Mouse (Mus musculus): ENCODE measurements around the gene Gm10837. TPM values are rescaled to one million over a fixed set of nuclear protein-coding genes. Genes with fewer than 3 reads are reported as not detected.

Gm10837 gene
- polyA plus RNA-seq (2015; fragmentation: Nextera tagmentation; extraction: Ambion mirVana): not detected in 2 replicates

GRCm38 (mm10) chr14:122490441-122491328, at the start of gene Gm10837:
TSS of gene Gm10837 (plus strand) at chr14:122490586.
- 3% methylated on average over 51 of the region's 51 CpGs for WGBS
- no peaks in the 10 kb centered on the region for H3K9me3 ChIP-seq (ENCODE audit: control insufficient read depth, low read length)
- peak; percentile 56; the same call in 1 of the 2 replicates for ATAC-seq (ENCODE audit: low FRiP score, low TSS enrichment)
- DNase-seq (ENCODE audit: low spot score): no peak
- no peak within 1 kb of the TSS for H3K9ac ChIP-seq (ENCODE audit: low read length)
- H3K4me2 ChIP-seq (replicated peaks; ENCODE audit: low read depth): peak within 1 kb of the TSS; percentile 21
- no peak within 1 kb of the TSS for H3K27ac ChIP-seq (replicated peaks)
- 0 out of 2 replicates have a peak within 1 kb of the TSS, but pooled peaks have one; percentile 18 for H3K4me3 ChIP-seq (ENCODE audit: low read depth, low read length)
- peaks cover 6% of the 10 kb centered on the region; the same call in 1 of the 2 replicates for H3K27me3 ChIP-seq (ENCODE audit: control insufficient read depth, insufficient read depth, low read length)
- H3K4me1 ChIP-seq (replicated peaks; ENCODE audit: control insufficient read depth, insufficient read depth): no peaks in the 10 kb centered on the region
- no peaks in the 10 kb centered on the region for H3K36me3 ChIP-seq (ENCODE audit: control insufficient read depth, insufficient read depth, low read length)
- no peak for TF ChIP-seq EP300 (optimal IDR thresholded peaks at IDR 0.05)
- no peak for TF ChIP-seq CTCF (IDR thresholded peaks at IDR 0.05; ENCODE audit: low read depth)

GRCm38 (mm10) chr14:122449601-122450495, 40.5 kb upstream of the Gm10837 start:
- no peaks in the 10 kb centered on the region for H3K4me1 ChIP-seq (replicated peaks; ENCODE audit: control insufficient read depth, insufficient read depth)
- ATAC-seq (ENCODE audit: low FRiP score, low TSS enrichment): no peak
- H3K4me2 ChIP-seq (replicated peaks; ENCODE audit: low read depth): peak overlapping the region; percentile 55; the same call in 1 of the 2 replicates
- H3K9ac ChIP-seq (ENCODE audit: low read length): no peak overlapping the region
- 9% methylated on average over 29 of the region's 29 CpGs for WGBS
- H3K4me3 ChIP-seq (ENCODE audit: low read depth, low read length): peak overlapping the region; percentile 33; the same call in 1 of the 2 replicates
- H3K27me3 ChIP-seq (ENCODE audit: control insufficient read depth, insufficient read depth, low read length): peaks cover 17% of the 10 kb centered on the region; the same call in 1 of the 2 replicates
- no peaks in the 10 kb centered on the region for H3K9me3 ChIP-seq (ENCODE audit: control insufficient read depth, low read length)
- TF ChIP-seq CTCF (IDR thresholded peaks at IDR 0.05; ENCODE audit: low read depth): no peak
- H3K36me3 ChIP-seq (ENCODE audit: control insufficient read depth, insufficient read depth, low read length): no peaks in the 10 kb centered on the region
- DNase-seq (ENCODE audit: low spot score): no peak
- H3K27ac ChIP-seq (replicated peaks): no peak overlapping the region

- H3K27ac ChIP-seq (replicated peaks): no peak within 1 kb of the TSS
- H3K4me2 ChIP-seq (replicated peaks; ENCODE audit: low read depth): peak within 1 kb of the TSS; percentile 55
- DNase-seq (ENCODE audit: low spot score) (peak; percentile 38), ATAC-seq (ENCODE audit: low FRiP score, low TSS enrichment) (peak; percentile 53; the same call in 1 of the 2 replicates)
- WGBS: under 1% methylated on average over 55 of the region's 59 CpGs
- no peak within 1 kb of the TSS for H3K9ac ChIP-seq (ENCODE audit: low read length)
- H3K4me1 ChIP-seq (replicated peaks; ENCODE audit: control insufficient read depth, insufficient read depth): no peaks in the 10 kb centered on the region
- H3K27me3 ChIP-seq (ENCODE audit: control insufficient read depth, insufficient read depth, low read length): peaks cover 17% of the 10 kb centered on the region; the same call in 1 of the 2 replicates
- TF ChIP-seq CTCF (IDR thresholded peaks at IDR 0.05; ENCODE audit: low read depth) (no peak), EP300 (optimal IDR thresholded peaks at IDR 0.05) (no peak)
- no peaks in the 10 kb centered on the region for H3K9me3 ChIP-seq (ENCODE audit: control insufficient read depth, low read length)
- H3K4me3 ChIP-seq (ENCODE audit: low read depth, low read length): peak within 1 kb of the TSS; percentile 33
- H3K36me3 ChIP-seq (ENCODE audit: control insufficient read depth, insufficient read depth, low read length): no peaks in the 10 kb centered on the region
Observed at GRCm38 (mm10) chr14:122450496-122451382, 39.6 kb upstream of the Gm10837 start, which contains the start of gene Gm5089. TSS of gene Gm5089 (minus strand) at chr14:122451115.

- DNase-seq (ENCODE audit: low spot score) (no peak), ATAC-seq (ENCODE audit: low FRiP score, low TSS enrichment) (no peak)
- 72% methylated on average over 5 of the region's 5 CpGs for WGBS
Observed at GRCm38 (mm10) chr14:122451551-122452145, 38.7 kb upstream of the Gm10837 start.

More at GRCm38 (mm10) chr14:122451551-122452145, 38.7 kb upstream of the Gm10837 start:
- Histone ChIP-seq H3K4me1 (replicated peaks; ENCODE audit: control insufficient read depth, insufficient read depth) (no peaks in the 10 kb centered on the region), H3K27me3 (ENCODE audit: control insufficient read depth, insufficient read depth, low read length) (peaks cover 17% of the 10 kb centered on the region; the same call in 1 of the 2 replicates), H3K27ac (replicated peaks) (no peak overlapping the region), H3K9ac (ENCODE audit: low read length) (no peak overlapping the region), H3K36me3 (ENCODE audit: control insufficient read depth, insufficient read depth, low read length) (no peaks in the 10 kb centered on the region), H3K9me3 (ENCODE audit: control insufficient read depth, low read length) (no peaks in the 10 kb centered on the region), H3K4me3 (ENCODE audit: low read depth, low read length) (no peak overlapping the region), H3K4me2 (replicated peaks; ENCODE audit: low read depth) (peak overlapping the region; percentile 55; the same call in 1 of the 2 replicates)
- no peak for TF ChIP-seq CTCF (IDR thresholded peaks at IDR 0.05; ENCODE audit: low read depth)
- no peak for TF ChIP-seq EP300 (optimal IDR thresholded peaks at IDR 0.05)
